Mouse (Mus musculus): ENCODE data around the gene Ccnb1ip1. TPM values are rescaled to one million over a fixed set of nuclear protein-coding genes. Genes with fewer than 3 reads are reported as not detected.

Ccnb1ip1 gene
- polyA plus RNA-seq (2012; rRNA removed) = 0.05 TPM in 1 of 2 replicates, not detected in the other

GRCm38 (mm10) chr14:50807487-50808072, at the start of gene Ccnb1ip1, which contains the start of gene Parp2:
Gene Ccnb1ip1, minus strand, starts transcription at chr14:50807732.
Gene Parp2, plus strand, starts transcription at chr14:50807841.

GRCm38 (mm10) chr14:50785251-50785637, 22.3 kb downstream of the Ccnb1ip1 start, which contains the start of gene Ttc5:
Gene Ttc5, minus strand, starts transcription at chr14:50785519.

GRCm38 (mm10) chr14:50744994-50745393, 62.5 kb downstream of the Ccnb1ip1 start, which contains the start of gene Olfr749:
Gene Olfr749, minus strand, starts transcription at chr14:50745094.

Other genes starting within 250 kb of the Ccnb1ip1 start
- gene Olfr744, start 192.9 kb downstream of the Ccnb1ip1 start, polyA plus RNA-seq (2012; rRNA removed) = not detected in 2 replicates
- not detected in 2 replicates for gene Olfr745, start 168.3 kb downstream of the Ccnb1ip1 start, polyA plus RNA-seq (2012; rRNA removed)
- gene Olfr746, start 160.6 kb downstream of the Ccnb1ip1 start, polyA plus RNA-seq (2012; rRNA removed) = not detected in 2 replicates
- gene Olfr747, start 114.5 kb downstream of the Ccnb1ip1 start, polyA plus RNA-seq (2012; rRNA removed) = not detected in 2 replicates
- gene Olfr748, start 100.4 kb downstream of the Ccnb1ip1 start, polyA plus RNA-seq (2012; rRNA removed) = not detected in 2 replicates
- not detected in 2 replicates for gene Olfr749, start 62.6 kb downstream of the Ccnb1ip1 start, polyA plus RNA-seq (2012; rRNA removed)
- 110 and 120 TPM in 2 replicates for gene Ttc5, start 22.2 kb downstream of the Ccnb1ip1 start, polyA plus RNA-seq (2012; rRNA removed)
- gene Parp2, start 109 bp upstream of the Ccnb1ip1 start, polyA plus RNA-seq (2012; rRNA removed) = 64.8 and 70.7 TPM in 2 replicates
- 3.6 and 4.7 TPM in 2 replicates for gene Tep1, start 62.8 kb upstream of the Ccnb1ip1 start, polyA plus RNA-seq (2012; rRNA removed)
- 2.2 and 2.5 TPM in 2 replicates for gene Klhl33, start 89.8 kb upstream of the Ccnb1ip1 start, polyA plus RNA-seq (2012; rRNA removed)
- gene Osgep, start 117.2 kb upstream of the Ccnb1ip1 start, polyA plus RNA-seq (2012; rRNA removed) = 104 and 110 TPM in 2 replicates
- 136 and 142 TPM in 2 replicates for gene Apex1, start 117.2 kb upstream of the Ccnb1ip1 start, polyA plus RNA-seq (2012; rRNA removed)
- 154 and 167 TPM in 2 replicates for gene Pip4p1, start 123.1 kb upstream of the Ccnb1ip1 start, polyA plus RNA-seq (2012; rRNA removed)
- 20.7 and 23.4 TPM in 2 replicates for gene Pnp, start 123.3 kb upstream of the Ccnb1ip1 start, polyA plus RNA-seq (2012; rRNA removed)
- 18.3 and 19.4 TPM in 2 replicates for gene Gm49342, start 136.8 kb upstream of the Ccnb1ip1 start, polyA plus RNA-seq (2012; rRNA removed)
- 0.56 and 0.95 TPM in 2 replicates for gene Pnp2, start 148.3 kb upstream of the Ccnb1ip1 start, polyA plus RNA-seq (2012; rRNA removed)
- 0.06 TPM in 1 of 2 replicates, not detected in the other for gene Rnase10, start 200.0 kb upstream of the Ccnb1ip1 start, polyA plus RNA-seq (2012; rRNA removed)
- not detected in 2 replicates for gene Rnase9, start 234.1 kb upstream of the Ccnb1ip1 start, polyA plus RNA-seq (2012; rRNA removed)
- gene Rnase11, start 242.4 kb upstream of the Ccnb1ip1 start, polyA plus RNA-seq (2012; rRNA removed) = not detected in 2 replicates
- not detected in 2 replicates for gene Rnase12, start 249.9 kb upstream of the Ccnb1ip1 start, polyA plus RNA-seq (2012; rRNA removed)

All from central nervous system, embryonic 18 days (tissue).